Mouse (Mus musculus) ovary, postnatal 10 days (tissue): ENCODE measurements around the gene Sec14l5.

Experiments used
- DNase-seq: peaks from one replicate; pipeline ENCODE4 v3.0.0; 2022; ENCODE audit warnings: low spot score

Gene Sec14l5

DNA sequence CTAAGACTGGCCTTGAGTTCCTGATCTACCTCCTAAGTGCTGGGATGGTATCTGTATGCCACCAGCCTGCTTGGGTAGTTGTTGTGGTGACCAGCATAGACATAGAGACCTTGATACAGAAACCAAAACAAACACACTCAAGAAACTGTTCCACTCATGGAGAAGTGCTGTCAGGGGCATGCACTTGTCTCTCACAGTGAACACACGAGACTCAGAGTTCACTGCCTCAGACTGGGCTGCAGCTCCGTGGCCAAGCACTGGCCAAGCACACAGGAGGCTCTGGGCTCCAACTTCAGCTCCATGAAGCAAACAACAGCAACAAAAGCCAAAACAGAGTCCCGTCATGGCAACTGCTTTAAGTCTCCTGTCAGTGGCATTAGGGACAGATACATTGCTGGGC lies 8.1 kb downstream of the Sec14l5 start:
- no peak for DNase-seq

DNA sequence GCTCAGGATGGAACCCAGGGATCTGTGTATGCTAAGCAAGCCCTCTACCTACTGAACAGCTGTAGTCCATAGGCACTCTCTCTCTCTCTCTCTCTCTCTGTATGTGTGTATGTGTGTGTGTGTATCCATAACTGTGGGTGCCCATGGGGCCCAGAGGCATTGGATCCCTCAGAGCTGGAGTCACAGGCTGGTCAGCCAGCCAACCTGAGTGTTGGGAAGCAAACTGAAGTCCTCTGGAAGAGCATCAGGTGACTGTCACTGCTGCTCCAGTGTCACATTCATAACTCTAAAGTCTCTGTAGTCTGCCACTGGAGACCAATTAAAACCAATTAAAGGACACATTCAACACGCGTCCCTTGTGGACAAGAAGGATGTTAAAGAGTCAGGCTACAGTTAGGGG lies 9.6 kb downstream of the Sec14l5 start:
- DNase-seq: no peak

DNA sequence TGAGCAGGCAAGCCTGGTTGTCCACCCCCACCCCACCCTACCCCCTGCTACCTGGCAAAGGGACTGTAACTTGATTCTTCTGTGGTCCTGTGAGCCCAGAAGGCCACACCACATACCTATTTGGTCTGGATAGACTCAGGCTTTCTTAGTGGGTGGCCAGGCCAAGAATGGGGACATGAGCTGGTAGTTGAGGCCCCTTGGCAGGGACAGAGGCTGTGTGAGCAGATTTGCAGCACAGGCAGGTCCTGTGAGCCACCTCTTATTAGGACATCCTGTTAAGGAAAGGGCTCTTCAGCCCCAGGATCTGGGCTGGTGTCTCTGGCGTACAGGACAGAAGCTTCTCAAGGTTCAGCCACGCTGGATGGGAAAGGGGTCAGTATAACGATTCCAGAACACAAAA lies 10.2 kb downstream of the Sec14l5 start:
- DNase-seq: no peak

DNA sequence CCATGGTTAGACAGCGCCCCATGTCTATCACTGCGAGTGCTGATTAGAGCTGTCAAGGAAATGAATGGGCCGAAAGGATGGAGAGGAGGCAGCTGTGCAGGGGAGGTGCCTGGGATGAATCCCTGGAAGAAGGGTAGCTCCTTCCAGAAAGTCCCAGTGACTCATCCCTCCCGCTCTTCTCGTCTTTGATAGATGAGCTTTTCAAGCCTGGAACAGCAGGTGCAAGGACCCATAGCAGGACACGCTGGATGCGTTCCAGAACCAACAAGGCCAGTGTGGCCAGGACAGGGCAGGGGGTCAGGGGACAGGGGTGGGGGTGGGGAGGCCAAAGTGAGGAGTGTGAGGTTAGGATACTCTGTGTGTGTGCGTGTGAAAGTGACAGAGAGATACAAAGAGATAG lies 12.3 kb downstream of the Sec14l5 start:
- no peak for DNase-seq

DNA sequence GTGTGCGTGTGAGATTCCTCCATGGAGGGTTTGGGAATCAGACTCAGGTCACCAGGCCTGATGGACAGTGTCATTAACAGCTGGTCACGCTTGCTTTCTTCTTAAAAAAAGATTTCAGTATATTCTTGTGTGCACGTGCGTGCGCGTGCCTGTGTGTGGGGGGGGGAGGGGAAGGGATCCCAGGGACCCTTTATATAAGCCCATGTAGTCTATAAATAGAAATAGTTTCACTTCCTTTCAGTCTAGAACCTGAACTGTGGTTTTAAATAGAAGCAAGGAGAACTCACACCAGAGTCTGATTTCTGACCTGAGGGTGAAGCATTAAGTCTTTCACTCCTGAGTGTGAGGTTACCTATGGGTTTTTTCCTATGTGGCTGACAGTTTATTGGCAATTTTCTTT lies 17.4 kb downstream of the Sec14l5 start:
- no peak for DNase-seq

DNA sequence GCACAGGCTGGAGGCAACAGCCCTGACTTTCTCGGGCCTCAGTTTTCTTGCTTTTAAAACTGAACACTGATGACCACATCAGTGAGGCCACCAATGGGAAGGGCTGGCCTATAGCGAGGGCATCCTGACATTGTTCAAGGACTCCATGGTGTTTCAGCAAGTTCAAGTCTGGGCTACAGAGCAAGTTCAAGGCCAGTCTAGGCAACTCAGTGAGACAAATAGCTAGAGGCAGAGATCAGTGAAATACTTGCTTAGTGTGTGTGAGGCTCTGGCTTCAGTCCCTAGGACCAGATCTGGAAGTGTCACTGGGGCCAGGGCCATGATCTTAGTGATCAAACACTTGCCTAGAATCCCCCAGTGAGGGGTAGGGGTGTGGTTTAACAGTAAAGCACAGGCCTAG lies 21.1 kb downstream of the Sec14l5 start:
- no peak for DNase-seq

DNA sequence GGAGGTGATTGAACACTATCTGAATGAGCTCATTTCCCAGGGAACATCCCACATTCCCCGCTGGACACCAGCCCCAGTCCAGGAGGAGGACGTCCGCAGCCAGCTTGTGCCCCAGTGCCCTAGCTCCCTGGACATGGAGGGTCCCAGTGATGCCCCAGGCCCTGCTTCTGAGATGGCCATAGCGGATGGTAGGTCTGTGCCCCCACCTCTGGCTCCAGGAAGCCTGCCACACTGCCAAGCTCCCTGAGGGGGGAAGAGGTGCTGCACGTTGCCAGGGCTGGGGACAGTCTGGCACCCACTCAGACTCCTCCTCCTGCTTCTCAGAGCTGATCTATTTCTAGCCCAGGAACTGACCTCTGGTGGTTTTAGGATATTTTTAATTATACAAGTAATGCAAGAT lies 21.9 kb downstream of the Sec14l5 start:
- DNase-seq: no peak

DNA sequence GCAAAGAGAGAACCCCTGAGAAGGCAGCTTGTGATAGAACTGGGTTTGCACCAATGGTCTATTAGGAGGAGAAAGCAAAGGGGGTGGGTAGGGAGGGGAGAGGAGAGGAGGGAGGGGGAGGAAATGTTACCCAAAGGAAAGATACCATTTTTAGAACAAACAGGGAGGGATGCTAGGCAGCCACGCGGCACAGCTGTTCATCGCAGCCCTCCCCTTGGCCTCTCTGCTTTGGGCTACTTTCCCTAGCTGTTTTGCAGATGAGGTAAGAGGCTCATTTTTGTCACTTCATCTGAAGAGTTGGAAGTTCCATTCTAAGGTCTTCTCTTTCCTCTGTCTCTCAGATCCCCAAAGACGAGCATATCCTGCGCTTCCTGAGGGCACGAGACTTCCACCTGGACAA lies 25.7 kb downstream of the Sec14l5 start:
- DNase-seq: no peak

DNA sequence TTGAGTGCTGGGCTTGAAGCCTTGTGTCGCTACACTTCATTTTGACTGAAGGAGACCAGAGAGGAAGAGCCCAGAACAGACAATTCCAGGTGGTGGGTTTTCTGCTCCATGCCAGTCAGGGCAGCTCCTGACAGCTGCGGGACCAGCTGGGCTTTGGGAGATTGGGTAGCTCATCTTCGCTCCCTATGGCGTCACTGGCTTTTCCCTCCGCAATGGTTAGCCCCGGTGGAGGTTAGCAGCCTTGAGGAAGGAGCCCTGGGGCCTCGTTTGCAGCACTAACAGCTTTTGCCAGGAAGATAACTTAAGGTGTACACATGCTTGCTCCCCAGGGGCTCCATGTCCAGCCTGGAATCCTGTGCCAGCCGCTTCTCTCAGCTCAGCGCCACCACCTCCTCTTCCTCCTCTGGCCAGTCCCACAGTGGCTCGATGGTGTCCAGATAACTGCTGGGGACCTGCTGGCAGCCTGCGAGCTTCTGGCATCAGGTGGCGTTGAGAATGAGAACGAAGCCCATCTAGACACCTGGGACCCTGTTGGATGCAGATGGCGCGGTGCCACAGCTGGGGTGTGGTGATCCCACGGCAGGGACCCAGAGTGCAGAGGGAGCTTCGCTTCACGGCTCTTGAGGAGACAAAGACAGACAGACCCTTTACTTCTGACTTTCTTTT lies 36.5 kb downstream of the Sec14l5 start:
- DNase-seq: no peak

DNA sequence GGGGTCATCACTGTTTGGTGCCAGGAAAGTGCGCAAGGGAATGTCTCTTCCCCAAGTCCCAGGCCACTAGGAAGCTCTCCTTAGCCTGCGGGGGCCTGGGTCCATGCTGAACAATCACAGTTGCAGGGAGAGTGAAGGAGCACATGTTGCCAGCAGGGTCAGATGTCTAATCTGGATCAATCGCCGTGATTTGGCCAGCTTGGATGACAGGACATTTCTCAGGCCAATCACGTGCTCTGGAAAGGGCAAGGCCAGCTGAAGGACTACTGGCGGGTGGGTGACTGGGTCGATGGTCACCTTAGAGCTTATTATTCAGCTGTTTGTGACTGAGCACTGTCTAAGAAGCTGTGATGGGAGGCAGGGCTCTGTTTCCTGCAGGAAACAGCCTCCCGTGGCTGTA lies 37.2 kb downstream of the Sec14l5 start:
- DNase-seq: no peak

DNA sequence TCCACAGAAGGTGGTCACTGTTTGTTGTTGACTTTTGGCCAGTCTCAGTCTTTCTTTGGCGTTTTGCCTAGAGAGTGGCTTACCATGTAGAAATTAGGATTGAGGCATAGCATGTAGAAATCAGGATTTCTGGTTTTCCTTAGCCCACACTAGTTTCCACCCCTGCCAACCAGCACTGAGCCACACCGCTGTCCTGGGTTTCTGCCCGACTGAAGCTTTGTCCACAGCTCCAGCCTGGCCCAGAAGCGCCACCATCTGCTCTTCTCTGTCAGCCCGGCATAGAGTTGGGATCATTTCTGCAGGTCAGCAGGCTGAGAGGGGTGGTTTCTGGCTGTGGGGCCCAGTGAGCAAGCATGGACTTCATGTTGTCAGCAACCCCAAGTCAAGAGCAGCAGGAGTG lies 38.0 kb downstream of the Sec14l5 start:
- DNase-seq: no peak

DNA sequence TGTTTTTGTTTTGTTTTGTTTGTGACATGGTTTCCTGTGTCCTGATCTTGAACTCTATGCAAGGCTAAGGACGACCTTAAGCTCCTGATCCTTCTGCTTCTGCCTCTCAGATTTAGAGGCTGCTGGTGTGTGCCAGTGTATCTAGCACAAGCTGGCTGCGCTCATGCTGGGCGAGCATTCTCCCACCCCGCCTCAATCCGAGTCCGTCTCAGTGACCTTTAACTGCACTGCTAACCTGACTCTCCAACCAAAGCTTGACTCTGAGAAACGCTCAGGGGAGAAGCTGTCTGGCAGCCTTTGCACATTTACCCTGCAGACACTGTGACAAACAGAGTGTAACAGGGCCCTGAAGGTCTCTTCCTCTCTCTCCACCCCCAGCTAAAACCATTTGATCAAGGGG lies 38.8 kb downstream of the Sec14l5 start:
- no peak for DNase-seq

DNA sequence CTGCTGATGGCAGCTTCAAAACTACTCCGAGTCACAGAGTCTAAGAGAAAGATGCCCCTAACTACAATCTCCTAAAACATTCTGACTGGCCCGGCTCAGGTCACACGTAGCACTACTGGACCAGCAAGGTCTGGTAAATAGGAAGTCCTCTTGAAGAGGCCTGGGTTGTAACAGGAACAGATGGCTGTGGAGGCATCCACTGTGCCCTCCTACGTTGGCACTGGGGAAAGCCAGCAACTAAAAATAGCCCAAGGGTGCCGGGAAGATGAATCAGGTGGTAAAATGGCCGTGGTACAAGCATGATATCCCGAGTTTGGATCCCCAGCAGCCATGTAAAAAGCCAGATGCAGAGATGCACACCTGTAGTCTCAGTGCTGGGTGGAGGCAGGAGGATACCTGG lies 39.3 kb downstream of the Sec14l5 start:
- DNase-seq: no peak

DNA sequence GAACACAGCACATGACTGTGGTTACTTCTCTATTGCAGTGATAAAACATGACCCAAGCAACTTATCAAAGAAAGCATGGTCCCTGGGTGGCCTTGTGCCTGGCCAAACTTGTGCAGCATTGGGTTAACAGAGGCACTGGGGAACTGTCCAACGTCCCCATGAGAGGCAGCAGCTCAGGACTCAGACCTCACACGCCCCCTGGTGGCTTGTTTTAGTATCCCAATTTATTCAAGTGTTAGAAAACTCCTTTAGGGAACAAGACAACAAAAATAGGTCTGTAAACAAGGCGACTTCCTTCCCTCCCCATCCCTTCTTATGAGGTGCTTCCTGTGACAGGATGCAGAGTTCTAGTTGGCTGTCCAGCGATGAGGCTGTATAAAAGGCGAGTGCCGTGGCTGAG lies 48.2 kb downstream of the Sec14l5 start:
- no peak for DNase-seq

DNA sequence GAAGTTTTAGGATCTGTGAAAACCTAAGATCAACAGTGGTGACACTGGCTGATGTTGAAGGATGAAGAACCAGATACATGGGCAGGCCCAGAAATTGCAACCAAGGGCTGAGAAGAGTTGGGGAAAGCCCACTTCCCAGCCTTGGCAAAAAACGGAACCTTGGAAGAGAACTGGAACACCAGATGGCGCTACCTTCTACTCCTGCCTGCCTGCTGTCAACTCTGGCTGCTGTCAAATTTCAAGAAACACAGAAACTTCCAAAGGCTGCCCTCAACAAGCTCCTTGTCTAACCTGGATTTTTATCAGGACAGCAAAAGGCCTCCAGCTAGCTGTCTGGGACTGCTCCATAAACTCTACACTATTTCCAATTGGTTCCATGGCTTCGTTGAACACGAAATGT lies 55.8 kb downstream of the Sec14l5 start:
- no peak for DNase-seq

DNA sequence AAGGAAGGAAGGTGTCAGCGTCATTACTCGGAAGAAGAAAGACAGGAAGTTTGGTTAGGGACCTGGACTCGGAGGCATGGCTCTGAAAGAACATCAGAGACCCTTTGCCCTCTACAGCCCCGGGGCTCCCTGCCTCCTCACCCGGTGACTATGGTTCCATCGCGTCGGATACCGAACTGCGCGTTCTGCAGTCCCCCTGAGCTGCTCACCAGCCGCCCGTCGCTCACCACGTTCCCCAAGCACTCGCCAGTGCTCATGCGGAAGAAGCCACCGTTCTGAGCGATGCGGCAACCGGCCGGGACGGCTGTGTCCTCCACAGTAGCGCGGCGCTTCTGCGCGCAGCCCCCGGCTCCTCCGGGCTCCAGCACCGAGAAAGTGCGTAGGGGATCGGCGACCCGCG lies 56.3 kb downstream of the Sec14l5 start:
- DNase-seq: no peak

DNA sequence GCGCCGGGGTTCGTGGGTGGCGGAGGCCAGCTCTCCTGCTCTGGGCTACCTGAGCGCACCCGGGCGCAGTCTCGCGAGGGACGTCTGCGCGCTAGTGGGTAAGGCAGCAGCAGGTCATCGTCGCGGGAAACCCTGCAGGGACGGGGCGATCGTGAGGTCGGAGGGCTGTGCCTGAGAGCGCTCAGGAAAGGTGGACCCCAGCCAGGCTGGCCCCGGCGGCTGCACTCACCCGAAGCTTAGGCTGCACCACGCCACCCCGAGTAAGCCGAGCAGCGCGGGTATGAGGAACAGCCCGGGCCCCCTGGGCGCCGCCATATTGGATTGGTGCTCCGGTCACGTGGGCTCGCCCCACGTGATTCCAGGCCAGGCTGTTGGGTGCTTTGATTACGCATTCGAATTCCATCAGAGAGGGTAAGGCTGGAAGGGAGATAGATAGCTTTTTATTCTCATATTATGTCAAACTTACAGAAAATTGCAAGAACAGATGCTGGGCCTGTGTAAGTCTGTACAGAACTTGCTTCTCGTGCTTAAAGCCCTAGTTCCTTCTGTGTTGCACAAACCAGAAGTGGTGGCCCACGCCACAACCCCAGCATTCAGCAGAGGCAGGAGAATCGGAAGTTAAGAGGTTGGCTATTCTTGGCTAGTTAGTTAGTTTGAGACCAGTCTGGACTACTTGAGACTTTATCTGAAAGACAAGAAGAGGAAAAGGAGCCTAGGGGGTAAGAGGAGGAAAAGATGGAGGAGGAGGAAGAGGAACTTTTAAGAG lies 56.9 kb downstream of the Sec14l5 start, which contains the start of gene Nagpa:
TSS of gene Nagpa (minus strand) at position 345 of the 766 bp plus-strand sequence.
- DNase-seq: peak; percentile 48

DNA sequence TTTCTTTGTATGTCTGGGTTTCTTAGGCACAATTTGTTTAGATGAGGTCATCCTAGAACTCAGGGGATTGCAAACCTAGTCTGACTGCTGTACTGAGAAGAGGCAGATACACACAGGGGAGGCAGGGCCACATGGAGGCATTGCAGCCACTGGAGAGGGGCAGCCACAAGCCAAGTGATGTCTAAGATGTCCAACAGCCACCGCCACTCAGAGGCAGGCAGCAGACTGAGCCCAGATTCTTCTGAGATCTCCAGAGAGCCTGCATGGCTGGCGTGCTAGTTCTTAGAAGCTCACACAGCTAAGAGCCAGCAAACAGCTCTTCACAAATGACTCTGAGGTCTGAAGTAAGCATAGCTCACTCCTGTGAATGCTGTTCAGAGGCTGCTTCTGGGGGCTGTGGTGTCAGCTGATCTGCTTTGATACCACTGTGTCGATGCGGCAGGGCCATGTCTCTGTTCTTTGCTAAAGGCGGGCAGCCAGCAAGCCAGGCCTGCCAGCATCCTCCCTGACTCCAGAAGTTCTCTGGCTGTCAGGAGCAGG lies 58.6 kb downstream of the Sec14l5 start:
- no peak for DNase-seq

DNA sequence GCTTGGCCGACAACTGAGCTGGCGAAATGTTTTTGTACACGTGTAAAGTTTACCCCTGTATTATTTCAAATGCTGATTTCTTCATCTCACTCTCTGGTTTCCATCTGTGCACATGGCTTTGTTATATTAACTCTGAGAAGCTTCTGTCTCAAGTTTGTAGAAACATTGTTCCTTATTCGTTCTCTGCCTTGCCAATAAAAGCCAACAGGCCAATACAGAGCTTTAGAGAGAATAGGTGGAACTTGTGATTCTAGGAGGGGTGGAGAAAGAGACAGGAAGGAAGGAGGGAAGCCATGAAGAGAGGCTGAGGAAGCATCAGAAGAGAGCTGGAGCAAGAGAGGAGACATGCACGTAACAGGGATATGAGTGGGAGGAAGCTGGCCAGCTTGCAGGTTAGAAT lies 59.1 kb downstream of the Sec14l5 start:
- no peak for DNase-seq

DNA sequence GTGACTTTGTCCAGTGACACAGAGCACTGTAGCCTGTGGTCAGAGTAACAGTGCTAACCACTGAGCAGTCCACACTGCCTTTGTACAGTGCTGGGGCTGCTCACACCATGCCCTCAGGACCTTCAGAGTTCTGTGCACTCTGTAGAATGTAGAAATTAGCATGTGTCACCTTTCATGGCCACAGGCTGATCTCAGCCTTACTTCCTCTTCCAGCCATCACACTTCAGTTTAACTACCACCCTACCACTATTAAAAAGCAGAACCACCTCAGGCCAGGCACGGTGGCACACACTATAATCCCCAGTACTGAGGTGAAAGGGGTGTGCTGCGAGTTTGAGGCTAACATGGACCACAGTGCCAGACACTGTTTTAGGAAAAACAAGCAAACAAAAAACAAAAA lies 63.5 kb downstream of the Sec14l5 start:
- DNase-seq: no peak

DNA sequence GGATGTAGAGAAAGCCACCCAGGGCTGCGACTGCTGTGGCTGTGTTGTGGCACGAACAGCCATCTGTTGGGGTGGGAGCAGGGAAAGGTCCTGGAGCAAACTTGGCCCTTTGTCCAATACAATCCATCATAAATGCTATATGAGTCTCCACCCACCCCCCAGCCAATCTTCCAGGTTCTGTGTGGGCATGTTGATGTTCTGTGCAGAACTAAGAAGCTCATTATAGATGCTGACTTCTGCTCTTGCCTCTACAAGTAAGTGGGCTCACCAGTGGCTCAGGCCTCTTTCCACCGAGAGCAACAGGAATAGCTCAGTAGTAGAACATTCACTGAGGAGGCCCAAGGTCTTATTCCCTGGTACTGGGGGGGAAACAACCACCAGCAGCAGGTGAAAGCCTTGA lies 65.2 kb downstream of the Sec14l5 start:
- DNase-seq: no peak

DNA sequence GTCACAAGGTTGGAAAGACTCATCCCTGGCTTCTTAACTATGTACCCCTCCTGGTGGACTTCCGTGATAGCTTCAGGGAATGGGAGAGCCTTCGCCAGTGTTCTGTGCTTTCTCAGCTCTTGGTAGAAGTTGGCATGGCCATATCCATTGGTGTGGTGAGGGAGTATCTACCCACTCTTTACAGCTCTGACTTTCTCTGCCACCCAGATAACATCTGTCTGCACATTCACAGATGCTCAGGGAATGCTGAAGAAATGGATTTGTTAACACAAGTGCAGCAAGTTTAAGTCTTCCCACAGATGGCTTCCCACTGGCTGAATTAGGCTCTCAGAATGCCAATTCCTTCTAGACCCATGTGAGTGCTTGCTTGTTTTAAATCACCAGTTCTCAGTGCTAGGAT lies 67.2 kb downstream of the Sec14l5 start:
- no peak for DNase-seq

DNA sequence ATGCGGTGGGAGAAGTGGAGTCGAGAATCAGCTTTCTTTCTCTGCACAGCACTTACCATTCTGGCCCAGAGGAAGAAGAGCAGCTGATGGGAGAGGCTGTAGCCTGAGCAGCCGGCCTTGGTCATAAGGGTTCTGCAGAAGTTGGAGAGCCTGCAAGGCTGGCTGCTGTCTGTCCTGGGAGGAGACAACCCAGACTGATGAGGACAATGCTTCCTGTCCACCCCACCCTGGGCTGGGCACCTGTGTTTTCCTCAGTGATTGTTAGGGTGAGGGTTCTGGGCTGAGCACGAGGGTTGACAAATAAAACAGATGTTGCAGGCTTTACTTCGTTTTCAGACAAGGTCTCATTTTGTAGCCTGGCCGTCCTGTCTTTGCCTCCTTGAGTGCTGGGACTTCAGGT lies 69.8 kb downstream of the Sec14l5 start:
- DNase-seq: no peak
